Mouse (Mus musculus): ENCODE results near the gene Dnajc11. TPM values are rescaled to one million over a fixed set of nuclear protein-coding genes. Genes with fewer than 3 reads are reported as not detected.
A peak's percentile ranks its signal among the peaks of the same experiment; 100 is the strongest.

Gene Dnajc11
- polyA plus RNA-seq, 1 experiment from 2014 or later, result 113 TPM

GRCm38 (mm10) chr4:151904098-151904497, 29.4 kb upstream of the Dnajc11 start:
- Histone ChIP-seq H3K27ac (replicated peaks) (no peak overlapping the region), H3K9me3 (no peaks in the 10 kb centered on the region), H3K27me3 (replicated peaks; ENCODE audit: low read depth, poor library complexity, severe bottlenecking) (peaks cover 18% of the 10 kb centered on the region), H3K36me3 (replicated peaks) (no peaks in the 10 kb centered on the region), H3K4me1 (peaks cover 22% of the 10 kb centered on the region), H3K4me3 (no peak overlapping the region)
- DNase-seq (ENCODE audit: low spot score), result no peak
- 64% methylated on average over 11 of the region's 11 CpGs for WGBS

GRCm38 (mm10) chr4:151905621-151906020, 27.9 kb upstream of the Dnajc11 start:
- DNase-seq (ENCODE audit: low spot score), result no peak
- 80% methylated on average over 4 of the region's 4 CpGs for WGBS

GRCm38 (mm10) chr4:151907577-151908343, 25.7 kb upstream of the Dnajc11 start:
- no peaks in the 10 kb centered on the region for H3K36me3 ChIP-seq (replicated peaks)
- H3K4me3 ChIP-seq, result peak overlapping the region; percentile 28; the same call in 1 of the 2 replicates
- H3K9me3 ChIP-seq, result no peaks in the 10 kb centered on the region
- H3K27me3 ChIP-seq (replicated peaks; ENCODE audit: low read depth, poor library complexity, severe bottlenecking), result peaks cover 18% of the 10 kb centered on the region
- WGBS, result 59% methylated on average over 26 of the region's 26 CpGs
- H3K4me1 ChIP-seq, result peaks cover 22% of the 10 kb centered on the region
- no peak overlapping the region; the same call in 1 of the 2 replicates for H3K27ac ChIP-seq (replicated peaks)
- peak; percentile 62 for DNase-seq (ENCODE audit: low spot score)

More at GRCm38 (mm10) chr4:151905621-151906020, 27.9 kb upstream of the Dnajc11 start:
- Histone ChIP-seq H3K27me3 (replicated peaks; ENCODE audit: low read depth, poor library complexity, severe bottlenecking) (peaks cover 18% of the 10 kb centered on the region), H3K36me3 (replicated peaks) (no peaks in the 10 kb centered on the region), H3K4me3 (no peak overlapping the region), H3K27ac (replicated peaks) (no peak overlapping the region), H3K9me3 (no peaks in the 10 kb centered on the region), H3K4me1 (peaks cover 22% of the 10 kb centered on the region)

- 82% methylated on average over 8 of the region's 8 CpGs for WGBS
- Histone ChIP-seq H3K36me3 (replicated peaks) (no peaks in the 10 kb centered on the region), H3K4me3 (no peak overlapping the region), H3K9me3 (no peaks in the 10 kb centered on the region), H3K4me1 (peaks cover 22% of the 10 kb centered on the region), H3K27me3 (replicated peaks; ENCODE audit: low read depth, poor library complexity, severe bottlenecking) (peaks cover 18% of the 10 kb centered on the region), H3K27ac (replicated peaks) (no peak overlapping the region)
- DNase-seq (ENCODE audit: low spot score), result no peak
Observed at GRCm38 (mm10) chr4:151908809-151909208, 24.7 kb upstream of the Dnajc11 start.

GRCm38 (mm10) chr4:151916271-151916670, 17.2 kb upstream of the Dnajc11 start:
- Histone ChIP-seq H3K27me3 (replicated peaks; ENCODE audit: low read depth, poor library complexity, severe bottlenecking) (no peaks in the 10 kb centered on the region), H3K9me3 (peaks cover 8% of the 10 kb centered on the region; the same call in 1 of the 2 replicates), H3K27ac (replicated peaks) (no peak overlapping the region), H3K4me1 (peaks cover 13% of the 10 kb centered on the region), H3K4me3 (no peak overlapping the region), H3K36me3 (replicated peaks) (no peaks in the 10 kb centered on the region)
- DNase-seq (ENCODE audit: low spot score), result no peak
- 91% methylated on average over 11 of the region's 11 CpGs for WGBS

- 79% methylated on average over 20 of the region's 20 CpGs for WGBS
- peaks cover 18% of the 10 kb centered on the region; the same call in 1 of the 2 replicates for H3K9me3 ChIP-seq
- no peak for DNase-seq (ENCODE audit: low spot score)
- H3K36me3 ChIP-seq (replicated peaks), result no peaks in the 10 kb centered on the region
- peak overlapping the region; percentile 71; the same call in 1 of the 2 replicates for H3K27ac ChIP-seq (replicated peaks)
- H3K4me1 ChIP-seq, result peaks cover 13% of the 10 kb centered on the region
- H3K4me3 ChIP-seq, result 0 out of 2 replicates have a peak overlapping the region, but pooled peaks have one; percentile 48
- H3K27me3 ChIP-seq (replicated peaks; ENCODE audit: low read depth, poor library complexity, severe bottlenecking), result no peaks in the 10 kb centered on the region
Observed at GRCm38 (mm10) chr4:151919135-151919840, 14.2 kb upstream of the Dnajc11 start.

- Histone ChIP-seq H3K4me1 (peaks cover 13% of the 10 kb centered on the region), H3K4me3 (peak overlapping the region; percentile 48), H3K9me3 (peaks cover 17% of the 10 kb centered on the region; the same call in 1 of the 2 replicates), H3K27me3 (replicated peaks; ENCODE audit: low read depth, poor library complexity, severe bottlenecking) (no peaks in the 10 kb centered on the region), H3K27ac (replicated peaks) (peak overlapping the region; percentile 71), H3K36me3 (replicated peaks) (no peaks in the 10 kb centered on the region)
- 19% methylated on average over 16 of the region's 16 CpGs for WGBS
- peak; percentile 77 for DNase-seq (ENCODE audit: low spot score)
Observed at GRCm38 (mm10) chr4:151919900-151920643, 13.4 kb upstream of the Dnajc11 start.

GRCm38 (mm10) chr4:151922124-151922523, 11.4 kb upstream of the Dnajc11 start:
- 94% methylated on average over 3 of the region's 3 CpGs for WGBS
- no peak overlapping the region for H3K4me3 ChIP-seq

GRCm38 (mm10) chr4:151932576-151933504, 651 bp upstream of the Dnajc11 start:
- Histone ChIP-seq H3K27me3 (replicated peaks; ENCODE audit: low read depth, poor library complexity, severe bottlenecking) (no peaks in the 10 kb centered on the region), H3K27ac (replicated peaks) (peak overlapping the region; percentile 97), H3K4me1 (peaks cover 26% of the 10 kb centered on the region), H3K9me3 (no peaks in the 10 kb centered on the region), H3K36me3 (replicated peaks) (peaks cover 16% of the 10 kb centered on the region), H3K4me3 (peak overlapping the region; percentile 100)
- 77% methylated on average over 13 of the region's 13 CpGs for WGBS
- no peak for DNase-seq (ENCODE audit: low spot score)

More at GRCm38 (mm10) chr4:151922124-151922523, 11.4 kb upstream of the Dnajc11 start:
- Histone ChIP-seq H3K36me3 (replicated peaks) (no peaks in the 10 kb centered on the region), H3K9me3 (0 out of 2 replicates have a peak, but pooled peaks cover 13% of the 10 kb centered on the region), H3K4me1 (peaks cover 13% of the 10 kb centered on the region), H3K27me3 (replicated peaks; ENCODE audit: low read depth, poor library complexity, severe bottlenecking) (no peaks in the 10 kb centered on the region), H3K27ac (replicated peaks) (no peak overlapping the region)
- DNase-seq (ENCODE audit: low spot score), result no peak

- Histone ChIP-seq H3K4me1 (peaks cover 26% of the 10 kb centered on the region), H3K4me3 (peak overlapping the region; percentile 100), H3K9me3 (no peaks in the 10 kb centered on the region), H3K27ac (replicated peaks) (peak overlapping the region; percentile 97), H3K27me3 (replicated peaks; ENCODE audit: low read depth, poor library complexity, severe bottlenecking) (no peaks in the 10 kb centered on the region), H3K36me3 (replicated peaks) (peaks cover 23% of the 10 kb centered on the region)
- 2% methylated on average over 23 of the region's 23 CpGs for WGBS
- peak; percentile 30 for DNase-seq (ENCODE audit: low spot score)
Observed at GRCm38 (mm10) chr4:151934215-151934572, 703 bp downstream of the Dnajc11 start.

- Histone ChIP-seq H3K36me3 (replicated peaks) (peaks cover 38% of the 10 kb centered on the region), H3K27ac (replicated peaks) (no peak overlapping the region), H3K27me3 (replicated peaks; ENCODE audit: low read depth, poor library complexity, severe bottlenecking) (no peaks in the 10 kb centered on the region), H3K4me1 (peaks cover 26% of the 10 kb centered on the region), H3K9me3 (no peaks in the 10 kb centered on the region), H3K4me3 (no peak overlapping the region)
- DNase-seq (ENCODE audit: low spot score), result no peak
- WGBS, result 91% methylated on average over 13 of the region's 13 CpGs
Observed at GRCm38 (mm10) chr4:151937441-151937840, 4.0 kb downstream of the Dnajc11 start.
